Mouse (Mus musculus): ENCODE data around the gene Tnfsfm13. TPM values are rescaled to one million over a fixed set of nuclear protein-coding genes. Genes with fewer than 3 reads are reported as not detected.
"Not testable (repeated sequence)": the region's sequence is repeated elsewhere in the genome, so short reads cannot be mapped to it uniquely, and the experiment has no call there.

Gene Tnfsfm13
- polyA plus RNA-seq, 1 experiment from 2014 or later, result 4.6 TPM

DNA sequence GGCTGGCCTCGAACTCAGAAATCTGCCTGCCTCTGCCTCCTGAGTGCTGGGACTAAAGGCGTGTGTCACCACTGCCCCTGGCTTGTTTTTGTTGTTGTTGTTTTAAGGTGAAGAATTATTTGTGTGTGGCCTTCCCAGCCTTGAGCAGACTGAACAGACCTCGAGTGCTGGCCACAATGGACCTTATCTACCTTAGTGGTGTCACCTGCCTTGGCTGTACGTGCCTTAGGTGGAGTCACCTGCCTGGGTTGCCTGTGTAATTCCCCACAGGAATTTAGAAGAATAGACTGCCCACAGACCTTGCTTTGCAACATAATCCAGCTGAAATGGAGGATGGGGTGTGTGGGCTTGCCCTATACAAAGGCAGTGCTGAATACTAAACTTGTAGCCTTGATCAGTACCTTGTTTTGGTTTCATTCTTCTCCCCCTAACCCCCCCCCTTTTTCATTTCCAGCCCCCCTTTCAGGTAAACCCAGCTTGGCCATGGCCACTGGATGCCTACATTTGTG is 12.0 kb upstream of the Tnfsfm13 start:
- Histone ChIP-seq H3K36me3 (ENCODE audit: control insufficient read depth, insufficient read depth, low read length) (no peaks in the 10 kb centered on the region), H3K27me3 (ENCODE audit: control insufficient read depth, insufficient read depth, low read length) (no peaks in the 10 kb centered on the region), H3K4me2 (replicated peaks; ENCODE audit: low read depth, low read length) (no peak overlapping the region), H3K9ac (ENCODE audit: low read depth, low read length) (no peak overlapping the region), H3K4me1 (ENCODE audit: control insufficient read depth, insufficient read depth, low read length) (no peaks in the 10 kb centered on the region), H3K4me3 (ENCODE audit: low read length) (no peak overlapping the region), H3K9me3 (ENCODE audit: control insufficient read depth, low read length) (no peaks in the 10 kb centered on the region), H3K27ac (ENCODE audit: low read depth, low read length) (no peak overlapping the region)
- ATAC-seq (ENCODE audit: low FRiP score, low TSS enrichment), result no peak
- 93% methylated on average over 4 of the region's 4 CpGs for WGBS

GRCm38 (mm10) chr11:69707480-69707847 is 11.6 kb upstream of the Tnfsfm13 start:
- no peak overlapping the region for H3K4me3 ChIP-seq (ENCODE audit: low read length)
- no peak for ATAC-seq (ENCODE audit: low FRiP score, low TSS enrichment)
- H3K4me1 ChIP-seq (ENCODE audit: control insufficient read depth, insufficient read depth, low read length), result no peaks in the 10 kb centered on the region
- H3K9me3 ChIP-seq (ENCODE audit: control insufficient read depth, low read length), result no peaks in the 10 kb centered on the region
- no peak overlapping the region for H3K27ac ChIP-seq (ENCODE audit: low read depth, low read length)
- H3K4me2 ChIP-seq (replicated peaks; ENCODE audit: low read depth, low read length), result no peak overlapping the region
- no peaks in the 10 kb centered on the region for H3K36me3 ChIP-seq (ENCODE audit: control insufficient read depth, insufficient read depth, low read length)
- H3K9ac ChIP-seq (ENCODE audit: low read depth, low read length), result no peak overlapping the region
- WGBS, result 92% methylated on average over 4 of the region's 4 CpGs
- no peaks in the 10 kb centered on the region for H3K27me3 ChIP-seq (ENCODE audit: control insufficient read depth, insufficient read depth, low read length)

- no peaks in the 10 kb centered on the region for H3K27me3 ChIP-seq (ENCODE audit: control insufficient read depth, insufficient read depth, low read length)
- no peaks in the 10 kb centered on the region for H3K36me3 ChIP-seq (ENCODE audit: control insufficient read depth, insufficient read depth, low read length)
- 54% methylated on average over 6 of the region's 6 CpGs for WGBS
- no peak overlapping the region for H3K4me2 ChIP-seq (replicated peaks; ENCODE audit: low read depth, low read length)
- H3K9me3 ChIP-seq (ENCODE audit: control insufficient read depth, low read length), result no peaks in the 10 kb centered on the region
- no peaks in the 10 kb centered on the region for H3K4me1 ChIP-seq (ENCODE audit: control insufficient read depth, insufficient read depth, low read length)
- H3K9ac ChIP-seq (ENCODE audit: low read depth, low read length), result no peak overlapping the region
- no peak for ATAC-seq (ENCODE audit: low FRiP score, low TSS enrichment)
- H3K4me3 ChIP-seq (ENCODE audit: low read length), result no peak overlapping the region
- no peak overlapping the region for H3K27ac ChIP-seq (ENCODE audit: low read depth, low read length)
Measured at GRCm38 (mm10) chr11:69706775-69707479, 11.0 kb upstream of the Tnfsfm13 start.

GRCm38 (mm10) chr11:69704613-69705010 is 8.7 kb upstream of the Tnfsfm13 start:
- Histone ChIP-seq H3K4me1 (ENCODE audit: control insufficient read depth, insufficient read depth, low read length) (no peaks in the 10 kb centered on the region), H3K9me3 (ENCODE audit: control insufficient read depth, low read length) (no peaks in the 10 kb centered on the region), H3K4me3 (ENCODE audit: low read length) (no peak overlapping the region), H3K27me3 (ENCODE audit: control insufficient read depth, insufficient read depth, low read length) (no peaks in the 10 kb centered on the region), H3K36me3 (ENCODE audit: control insufficient read depth, insufficient read depth, low read length) (no peaks in the 10 kb centered on the region), H3K27ac (ENCODE audit: low read depth, low read length) (no peak overlapping the region), H3K9ac (ENCODE audit: low read depth, low read length) (no peak overlapping the region), H3K4me2 (replicated peaks; ENCODE audit: low read depth, low read length) (no peak overlapping the region)
- WGBS, result 27% methylated on average over 2 of the region's 2 CpGs
- no peak for ATAC-seq (ENCODE audit: low FRiP score, low TSS enrichment)

DNA sequence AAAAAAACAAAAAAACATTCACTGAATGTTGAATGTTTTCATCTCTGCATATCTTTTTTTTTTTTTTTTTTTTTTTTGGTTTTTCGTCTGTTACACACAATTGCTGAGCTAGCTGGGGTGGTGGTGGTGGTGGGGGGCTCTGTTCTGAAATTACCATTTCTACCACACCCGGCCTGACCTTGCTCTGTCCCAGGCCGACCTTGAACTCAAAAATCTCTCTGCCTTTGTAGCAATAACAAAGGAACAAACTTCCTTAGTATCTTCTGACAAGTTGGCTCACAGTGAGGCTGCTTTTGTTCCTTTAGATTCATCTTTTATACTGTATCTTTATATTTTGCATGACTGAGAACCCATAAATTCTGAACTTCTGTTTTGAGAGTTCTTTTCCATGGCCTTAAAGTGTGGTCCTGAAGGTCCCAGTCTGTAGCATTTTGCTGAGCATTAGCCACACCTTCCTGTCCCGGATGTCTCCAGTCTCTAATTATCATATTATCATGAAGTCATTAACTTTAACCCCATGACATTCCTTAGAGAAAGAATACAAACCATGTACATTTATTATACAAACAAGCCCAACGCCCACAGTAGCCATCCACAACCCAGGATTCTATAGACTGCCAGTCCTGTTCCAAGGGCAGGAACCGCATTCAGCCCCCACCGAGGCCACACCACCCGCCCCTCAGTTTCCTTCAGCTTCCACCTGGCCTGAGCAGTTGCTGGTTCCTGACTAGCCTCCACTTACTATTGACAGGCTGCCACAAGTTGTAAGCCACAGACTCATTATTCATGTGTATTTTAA is 8.1 kb upstream of the Tnfsfm13 start:
- Histone ChIP-seq H3K27me3 (ENCODE audit: control insufficient read depth, insufficient read depth, low read length) (no peaks in the 10 kb centered on the region), H3K27ac (ENCODE audit: low read depth, low read length) (no peak overlapping the region), H3K9ac (ENCODE audit: low read depth, low read length) (no peak overlapping the region), H3K9me3 (ENCODE audit: control insufficient read depth, low read length) (no peaks in the 10 kb centered on the region), H3K4me3 (ENCODE audit: low read length) (no peak overlapping the region), H3K4me1 (ENCODE audit: control insufficient read depth, insufficient read depth, low read length) (no peaks in the 10 kb centered on the region), H3K36me3 (ENCODE audit: control insufficient read depth, insufficient read depth, low read length) (no peaks in the 10 kb centered on the region), H3K4me2 (replicated peaks; ENCODE audit: low read depth, low read length) (no peak overlapping the region)
- ATAC-seq (ENCODE audit: low FRiP score, low TSS enrichment), result no peak
- WGBS, result 68% methylated on average over 8 of the region's 8 CpGs

GRCm38 (mm10) chr11:69703381-69703780 is 7.5 kb upstream of the Tnfsfm13 start:
- not testable (repeated sequence) for H3K9me3 ChIP-seq (ENCODE audit: control insufficient read depth, low read length); H3K36me3 ChIP-seq (ENCODE audit: control insufficient read depth, insufficient read depth, low read length); H3K9ac ChIP-seq (ENCODE audit: low read depth, low read length); H3K27me3 ChIP-seq (ENCODE audit: control insufficient read depth, insufficient read depth, low read length); H3K4me1 ChIP-seq (ENCODE audit: control insufficient read depth, insufficient read depth, low read length); ATAC-seq (ENCODE audit: low FRiP score, low TSS enrichment); H3K4me3 ChIP-seq (ENCODE audit: low read length); H3K4me2 ChIP-seq (replicated peaks; ENCODE audit: low read depth, low read length); H3K27ac ChIP-seq (ENCODE audit: low read depth, low read length)
- WGBS, result 76% methylated on average over 2 of the region's 3 CpGs

DNA sequence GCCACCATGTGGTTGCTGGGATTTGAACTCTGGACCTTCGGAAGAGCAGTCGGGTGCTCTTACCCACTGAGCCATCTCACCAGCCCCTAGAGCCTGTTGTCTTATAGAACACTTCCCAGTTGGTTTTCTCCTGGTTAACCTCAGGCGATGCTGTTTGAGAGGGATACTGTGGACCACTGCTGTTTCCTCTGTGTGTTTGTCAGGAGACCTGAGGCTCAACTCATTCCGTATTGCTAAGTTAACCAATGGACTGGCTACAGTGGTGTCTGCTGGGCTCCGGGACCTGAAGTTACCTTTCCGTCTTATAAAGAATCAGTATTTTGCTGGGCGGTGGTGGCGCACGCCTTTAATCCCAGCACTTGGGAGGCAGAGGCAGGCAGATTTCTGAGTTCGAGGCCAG is 7.0 kb upstream of the Tnfsfm13 start:
- H3K4me2 ChIP-seq (replicated peaks; ENCODE audit: low read depth, low read length); H3K4me3 ChIP-seq (ENCODE audit: low read length); ATAC-seq (ENCODE audit: low FRiP score, low TSS enrichment); H3K27ac ChIP-seq (ENCODE audit: low read depth, low read length); H3K4me1 ChIP-seq (ENCODE audit: control insufficient read depth, insufficient read depth, low read length); H3K27me3 ChIP-seq (ENCODE audit: control insufficient read depth, insufficient read depth, low read length); H3K36me3 ChIP-seq (ENCODE audit: control insufficient read depth, insufficient read depth, low read length); H3K9ac ChIP-seq (ENCODE audit: low read depth, low read length); H3K9me3 ChIP-seq (ENCODE audit: control insufficient read depth, low read length): not testable (repeated sequence)
- WGBS, result 93% methylated on average over 10 of the region's 10 CpGs

- H3K4me3 ChIP-seq (ENCODE audit: low read length), result no peak overlapping the region
- H3K4me1 ChIP-seq (ENCODE audit: control insufficient read depth, insufficient read depth, low read length), result peaks cover 10% of the 10 kb centered on the region; the same call in 1 of the 2 replicates
- H3K4me2 ChIP-seq (replicated peaks; ENCODE audit: low read depth, low read length), result no peak overlapping the region
- no peaks in the 10 kb centered on the region for H3K36me3 ChIP-seq (ENCODE audit: control insufficient read depth, insufficient read depth, low read length)
- H3K9ac ChIP-seq (ENCODE audit: low read depth, low read length), result no peak overlapping the region
- H3K9me3 ChIP-seq (ENCODE audit: control insufficient read depth, low read length), result 0 out of 2 replicates have a peak, but pooled peaks cover 3% of the 10 kb centered on the region
- H3K27ac ChIP-seq (ENCODE audit: low read depth, low read length), result no peak overlapping the region
- no peak for ATAC-seq (ENCODE audit: low FRiP score, low TSS enrichment)
- no peaks in the 10 kb centered on the region for H3K27me3 ChIP-seq (ENCODE audit: control insufficient read depth, insufficient read depth, low read length)
- WGBS, result 55% methylated on average over 1 of the region's 1 CpGs
Measured at GRCm38 (mm10) chr11:69699595-69699994, 3.7 kb upstream of the Tnfsfm13 start.

DNA sequence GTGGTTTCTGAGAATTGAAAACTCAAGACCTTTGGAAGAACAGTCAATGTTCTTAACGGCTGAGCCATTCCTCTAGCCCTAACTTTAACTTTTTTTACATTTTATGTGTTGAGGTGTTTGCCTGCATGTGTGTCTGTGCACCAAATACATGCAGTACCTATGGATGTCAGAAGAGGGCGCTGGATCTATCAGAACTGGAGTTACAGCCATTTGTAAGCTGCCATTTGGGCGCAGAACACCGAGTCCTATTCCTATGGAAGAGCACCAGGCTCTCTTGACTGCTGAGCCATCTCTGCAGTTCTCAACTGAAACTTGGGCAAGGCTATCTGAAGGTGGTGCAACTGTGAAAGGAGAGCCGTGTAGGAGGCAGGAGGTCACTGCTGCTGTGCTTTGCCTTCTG is 2.7 kb upstream of the Tnfsfm13 start:
- Histone ChIP-seq H3K27me3 (ENCODE audit: control insufficient read depth, insufficient read depth, low read length) (no peaks in the 10 kb centered on the region), H3K36me3 (ENCODE audit: control insufficient read depth, insufficient read depth, low read length) (no peaks in the 10 kb centered on the region), H3K4me3 (ENCODE audit: low read length) (no peak overlapping the region), H3K4me1 (ENCODE audit: control insufficient read depth, insufficient read depth, low read length) (peaks cover 10% of the 10 kb centered on the region; the same call in 1 of the 2 replicates), H3K9ac (ENCODE audit: low read depth, low read length) (no peak overlapping the region), H3K4me2 (replicated peaks; ENCODE audit: low read depth, low read length) (no peak overlapping the region), H3K27ac (ENCODE audit: low read depth, low read length) (no peak overlapping the region), H3K9me3 (ENCODE audit: control insufficient read depth, low read length) (0 out of 2 replicates have a peak, but pooled peaks cover 3% of the 10 kb centered on the region)
- ATAC-seq (ENCODE audit: low FRiP score, low TSS enrichment), result no peak
- WGBS, result 66% methylated on average over 5 of the region's 5 CpGs
